Mouse (Mus musculus) testis, adult 2 months (tissue): ENCODE data around the gene Tmem230.

ENCODE experiments used
- CTCF ChIP-seq: fragments of 200-500 bp; IDR thresholded peaks from 2 replicates; pipeline ENCODE4 v1.5.1; 2012; ENCODE audit warnings: low read depth, mild to moderate bottlenecking, inconsistent platforms, low read length, moderate library complexity; ENCODE audit not compliant: control insufficient read depth, insufficient read depth, insufficient replicate concordance
- POLR2A ChIP-seq: fragments of 200-500 bp; IDR thresholded peaks from 2 replicates; pipeline ENCODE4 v1.6.1; 2012; ENCODE audit warnings: low read depth, mild to moderate bottlenecking, inconsistent platforms, low read length, moderate library complexity; ENCODE audit not compliant: control insufficient read depth

DNA sequence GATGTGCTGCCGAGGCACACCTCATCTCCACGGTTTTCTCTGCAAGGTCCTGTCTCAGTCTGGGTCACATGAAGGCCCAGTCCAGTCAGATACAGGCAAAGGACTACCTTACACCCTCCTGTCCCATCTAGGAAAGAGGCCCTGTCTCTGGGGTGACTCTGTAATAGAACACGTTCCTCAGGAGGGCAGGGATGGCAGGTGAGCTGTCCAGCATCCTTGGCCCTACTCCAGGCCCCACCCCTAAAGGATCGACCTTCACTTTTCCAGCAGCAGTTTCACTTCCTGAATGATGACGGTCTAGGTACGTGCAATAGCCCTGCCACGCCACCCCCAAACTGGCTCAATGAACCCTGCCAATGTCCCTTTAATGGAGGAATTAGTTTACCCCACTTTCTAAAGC is 11.6 kb downstream of the Tmem230 start:
- no peak for TF ChIP-seq CTCF
- TF ChIP-seq POLR2A: no peak
